In genomic region chr13:103334392-103334686, GRCm38 (mm10) we compare ENCODE assay signal across 8 mouse cellular contexts. TPM values are rescaled to one million over a fixed set of nuclear protein-coding genes. Genes with fewer than 3 reads are reported as not detected.
A peak's percentile ranks its signal among the peaks of the same experiment; 100 is the strongest.
DNase-seq lines count a peak whose midpoint lies in the region; ATAC-seq and TF ChIP-seq lines count a peak whose summit lies in the region.

Gene Mast4, minus strand, starts transcription at chr13:103334497.

- H3K27ac ChIP-seq in embryonic facial prominence, embryonic 10.5 days (replicated peaks): peak within 1 kb of the TSS; percentile 74
- H3K27ac ChIP-seq in intestine, postnatal 0 days (ENCODE audit: low read depth, low read length): peak within 1 kb of the TSS; percentile 21; the same call in 1 of the 2 replicates
- peak within 1 kb of the TSS; percentile 15; the same call in 1 of the 2 replicates for H3K27ac ChIP-seq in midbrain, embryonic 12.5 days (replicated peaks)

- under 1% methylated on average over 44 of the region's 44 CpGs for WGBS in embryonic facial prominence, embryonic 10.5 days
- WGBS in intestine, postnatal 0 days: under 1% methylated on average over 44 of the region's 44 CpGs
- under 1% methylated on average over 44 of the region's 44 CpGs for WGBS in midbrain, embryonic 12.5 days

- peak within 1 kb of the TSS; percentile 50 for H3K9ac ChIP-seq in intestine, postnatal 0 days (ENCODE audit: low read depth, low read length)
- peak within 1 kb of the TSS; percentile 59 for H3K9ac ChIP-seq in midbrain, embryonic 12.5 days (replicated peaks)

- H3K4me3 ChIP-seq in embryonic facial prominence, embryonic 10.5 days: peak within 1 kb of the TSS; percentile 78
- H3K4me3 ChIP-seq in intestine, postnatal 0 days (ENCODE audit: low read depth, low read length): peak within 1 kb of the TSS; percentile 71
- H3K4me3 ChIP-seq in midbrain, embryonic 12.5 days: peak within 1 kb of the TSS; percentile 75

- no peaks in the 10 kb centered on the region for H3K36me3 ChIP-seq in embryonic facial prominence, embryonic 10.5 days (replicated peaks)
- H3K36me3 ChIP-seq in intestine, postnatal 0 days (ENCODE audit: control insufficient read depth, insufficient read depth): no peaks in the 10 kb centered on the region
- no peaks in the 10 kb centered on the region for H3K36me3 ChIP-seq in midbrain, embryonic 12.5 days

- intact Hi-C loops in left cerebral cortex, postnatal 4 days (cut with DNase I): no loop called here

- DNase-seq in adrenal gland, postnatal 4 days (ENCODE audit: low spot score in 2 of 2): peak; percentile 81 to 86
- DNase-seq in embryonic facial prominence, embryonic 10.5 days (ENCODE audit: low spot score): peak; percentile 91
- peak; percentile 99 for DNase-seq in heart, adult 11 months
- DNase-seq in left cerebral cortex, postnatal 4 days: peak; percentile 82
- peak; percentile 4 to 6 for DNase-seq in spleen, postnatal 36 days (ENCODE audit: low spot score in 2 of 2)

- H3K4me2 ChIP-seq in intestine, postnatal 0 days (replicated peaks; ENCODE audit: low read depth): peak within 1 kb of the TSS; percentile 99
- peak within 1 kb of the TSS; percentile 96 for H3K4me2 ChIP-seq in midbrain, embryonic 12.5 days (replicated peaks)

- H3K9me3 ChIP-seq in embryonic facial prominence, embryonic 10.5 days: 0 out of 2 replicates have a peak, but pooled peaks cover 2% of the 10 kb centered on the region
- H3K9me3 ChIP-seq in intestine, postnatal 0 days (ENCODE audit: control insufficient read depth): no peaks in the 10 kb centered on the region
- no peaks in the 10 kb centered on the region for H3K9me3 ChIP-seq in midbrain, embryonic 12.5 days

- ATAC-seq in intestine, postnatal 0 days: peak; percentile 91
- ATAC-seq in midbrain, embryonic 12.5 days (ENCODE audit: low FRiP score, low read depth): peak; percentile 96
- ATAC-seq in monocyte, adult 5-6 weeks (replicated peaks; ENCODE audit: insufficient number of reproducible peaks, low FRiP score, low TSS enrichment, poor library complexity, severe bottlenecking): no peak

- H3K4me1 ChIP-seq in embryonic facial prominence, embryonic 10.5 days: peaks cover 32% of the 10 kb centered on the region
- 0 out of 2 replicates have a peak, but pooled peaks cover 2% of the 10 kb centered on the region for H3K4me1 ChIP-seq in intestine, postnatal 0 days (replicated peaks; ENCODE audit: control insufficient read depth, insufficient read depth, low read length)
- peaks cover 19% of the 10 kb centered on the region for H3K4me1 ChIP-seq in midbrain, embryonic 12.5 days

- TF ChIP-seq CTCF in intestine, postnatal 0 days (IDR thresholded peaks at IDR 0.05; ENCODE audit: low read depth): no peak

- peaks cover 75% of the 10 kb centered on the region for H3K27me3 ChIP-seq in embryonic facial prominence, embryonic 10.5 days (replicated peaks; ENCODE audit: low read depth, poor library complexity, severe bottlenecking)
- peaks cover 19% of the 10 kb centered on the region; the same call in 1 of the 2 replicates for H3K27me3 ChIP-seq in intestine, postnatal 0 days (replicated peaks; ENCODE audit: control insufficient read depth, insufficient read depth, low read length)
- peaks cover 55% of the 10 kb centered on the region for H3K27me3 ChIP-seq in midbrain, embryonic 12.5 days

RNA-seq across cellular contexts. Expression of gene Mast4, which starts in this region (rescaled TPM):
- 10 to 100 TPM; 75.3 to 80.7 TPM for total RNA-seq in adrenal gland, postnatal 4 days (2021)
- polyA plus RNA-seq in embryonic facial prominence, embryonic 10.5 days (2016; fragmentation: Nextera tagmentation; extraction: Ambion mirVana): 21.3 and 23.0 TPM in 2 replicates
- 6.1 and 8.8 TPM in 2 replicates for polyA plus RNA-seq in intestine, postnatal 0 days (2015; fragmentation: Nextera tagmentation; extraction: Ambion mirVana)
- 10 to 100 TPM; 43.1 to 43.4 TPM for total RNA-seq in left cerebral cortex, postnatal 4 days (2021)
- polyA plus RNA-seq in midbrain, embryonic 12.5 days (2016; fragmentation: Nextera tagmentation; extraction: Ambion mirVana): 29.7 and 34.9 TPM in 2 replicates
- 3.3 to 5.1 TPM (median 4.1 TPM) in 3 replicates for total RNA-seq in monocyte, adult 5-6 weeks (2017)

Comparison
In these comparisons a context has a peak if more than half of its experiments do, and no peak if none do; other contexts are left out.
1. DNase-seq: peak in every context shown above with its lines; median percentile 99 in heart, adult 11 months; 91 in embryonic facial prominence, embryonic 10.5 days; 84 in adrenal gland, postnatal 4 days; 82 in left cerebral cortex, postnatal 4 days; 5 in spleen, postnatal 36 days.
2. H3K27ac ChIP-seq: peak in every context shown above with its lines; median percentile 74 in embryonic facial prominence, embryonic 10.5 days; 21 in intestine, postnatal 0 days; 15 in midbrain, embryonic 12.5 days.